Mouse (Mus musculus) brain, embryonic 14.5 days (tissue): ENCODE results near the gene Neurl1a.
A peak's percentile ranks its signal among the peaks of the same experiment; 100 is the strongest.

ENCODE experiments used
- CTCF ChIP-seq: fragments of 200-500 bp; IDR thresholded peaks from 2 replicates; pipeline ENCODE4 v1.5.1; 2012; ENCODE audit warnings: inconsistent platforms, mild to moderate bottlenecking, moderate library complexity, borderline replicate concordance; ENCODE audit not compliant: insufficient read depth, insufficient read length; ENCODE audit errors: extremely low read depth
- POLR2A ChIP-seq: fragments of 200-500 bp; IDR thresholded peaks from 2 replicates; pipeline ENCODE4 v1.6.1; 2012; ENCODE audit warnings: mild to moderate bottlenecking, inconsistent platforms, borderline replicate concordance; ENCODE audit not compliant: poor library complexity, insufficient read depth, insufficient read length, severe bottlenecking; ENCODE audit errors: extremely low read depth

- peak; percentile 89 for TF ChIP-seq CTCF
- TF ChIP-seq POLR2A, result no peak
Observed at GRCm38 (mm10) chr19:47264322-47265092, 85.9 kb downstream of the Neurl1a start.
